Mouse (Mus musculus): ENCODE results near the gene Gtpbp3. TPM values are rescaled to one million over a fixed set of nuclear protein-coding genes. Genes with fewer than 3 reads are reported as not detected.
A peak's percentile ranks its signal among the peaks of the same experiment; 100 is the strongest.
"Not testable (repeated sequence)": the region's sequence is repeated elsewhere in the genome, so short reads cannot be mapped to it uniquely, and the experiment has no call there.

Gtpbp3 gene
- total RNA-seq, 2 experiments from 2014 or later: 15.8 to 20.2 TPM

DNA sequence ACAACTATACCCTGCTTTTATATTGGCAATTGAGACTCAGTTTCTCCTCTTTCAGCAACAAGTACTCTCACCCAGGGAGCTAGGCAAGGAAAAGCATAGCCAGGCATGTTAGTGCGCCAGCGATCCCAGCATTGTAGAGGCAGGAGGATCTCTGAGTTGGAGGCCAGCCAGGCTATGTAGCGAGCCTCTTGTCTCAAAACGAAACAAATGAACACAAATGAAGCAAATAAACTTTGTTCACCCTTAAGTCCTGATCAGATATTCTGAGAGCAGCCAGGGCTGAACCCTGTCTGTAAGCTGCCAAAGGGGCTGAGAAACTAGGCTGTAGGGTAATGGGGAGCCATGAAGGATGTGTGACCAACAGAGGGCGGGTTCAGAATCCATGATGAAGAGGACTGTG lies 7.9 kb downstream of the Gtpbp3 start:
- intact Hi-C loops (cut with DNase I): loop anchor here (1.0 kb wide), 1 partner anchor 25 kb away; no protein-coding TSS in a partner anchor
- peak in 1 of 2 experiments; percentile 31 for DNase-seq

DNA sequence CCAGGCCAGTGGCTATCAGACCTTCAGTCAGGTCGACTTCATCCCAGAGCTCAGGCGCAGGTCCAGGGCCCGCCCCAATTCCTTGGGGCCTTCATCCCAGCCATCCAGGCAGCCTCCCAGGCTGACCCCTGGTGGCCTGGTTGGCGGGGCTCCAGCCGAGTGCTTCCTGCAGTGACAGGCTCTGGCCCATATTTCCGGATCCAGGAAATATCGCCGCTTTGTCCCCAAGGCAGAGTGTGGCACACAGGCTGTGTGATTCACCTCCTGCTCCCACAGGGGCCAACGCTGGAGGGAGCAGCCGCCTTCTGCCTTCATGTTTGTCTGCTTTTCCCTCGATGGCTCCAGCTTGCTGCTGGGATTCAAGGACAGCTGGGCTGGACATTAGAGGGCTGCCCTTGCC lies 8.6 kb downstream of the Gtpbp3 start:
- intact Hi-C loops (cut with DNase I): no loop called here
- DNase-seq: peak; percentile 91 to 93

DNA sequence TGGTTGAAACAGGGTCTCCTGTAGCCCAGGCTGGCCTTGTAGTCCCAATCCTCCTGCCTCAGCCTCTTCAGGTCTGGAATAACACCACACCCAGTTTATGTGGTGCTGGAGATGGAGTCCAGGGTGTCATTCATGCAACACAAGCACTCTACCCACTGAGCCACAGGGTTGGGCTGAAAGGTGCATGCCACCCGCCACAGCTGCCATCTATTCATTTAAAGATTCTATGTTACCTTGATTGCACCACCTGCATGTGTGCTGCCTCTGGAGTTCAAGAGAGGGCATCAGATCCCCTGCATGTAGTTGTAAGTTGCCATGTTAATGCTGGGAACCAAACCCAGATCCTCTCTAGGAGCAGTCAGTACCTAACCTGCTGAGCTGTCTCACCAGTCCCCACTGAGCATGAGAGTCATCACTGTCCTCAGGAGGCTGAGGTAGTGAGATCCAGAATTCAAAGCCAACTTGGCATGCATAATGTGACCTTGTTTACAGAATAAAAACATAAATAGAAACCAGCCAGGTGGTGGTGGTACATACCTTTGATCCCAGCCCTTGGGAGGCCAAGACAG lies 9.3 kb downstream of the Gtpbp3 start:
- intact Hi-C loops (cut with DNase I): no loop called here

DNA sequence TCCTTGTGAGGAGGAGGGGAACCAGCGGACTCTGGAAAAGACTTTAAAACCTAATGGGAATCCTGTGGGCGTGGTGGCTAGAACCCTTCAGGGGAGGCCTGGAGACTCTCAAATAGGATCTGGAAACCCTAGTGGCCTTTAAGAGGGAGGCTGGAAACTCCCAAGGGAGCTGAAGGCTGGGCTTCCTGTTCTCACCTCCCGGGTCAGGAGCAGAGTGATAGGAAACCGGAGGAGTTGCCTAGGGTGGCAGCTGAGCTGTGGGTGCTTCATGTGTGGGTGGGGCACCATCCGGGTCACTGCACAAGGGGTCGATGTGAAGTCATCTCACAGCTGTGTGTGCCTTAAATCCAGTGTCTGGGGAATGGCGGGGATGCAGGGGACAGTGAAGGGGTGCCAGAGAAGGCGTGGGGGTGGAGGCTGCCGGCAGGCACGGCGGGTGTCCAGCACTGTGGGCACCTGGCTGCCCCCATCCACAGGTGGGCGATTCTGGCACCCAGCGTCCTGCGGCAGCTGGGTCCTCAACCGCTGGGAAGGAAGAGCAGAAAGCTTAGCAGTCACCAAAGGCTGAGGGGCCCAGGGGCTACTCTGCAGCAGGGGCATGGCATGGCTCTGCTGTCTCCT lies 10.1 kb downstream of the Gtpbp3 start:
- peak; percentile 44 to 49 for DNase-seq
- intact Hi-C loops (cut with DNase I): no loop called here

More for the DNA sequence above, 9.3 kb downstream of the Gtpbp3 start:
- no peak for DNase-seq

DNA sequence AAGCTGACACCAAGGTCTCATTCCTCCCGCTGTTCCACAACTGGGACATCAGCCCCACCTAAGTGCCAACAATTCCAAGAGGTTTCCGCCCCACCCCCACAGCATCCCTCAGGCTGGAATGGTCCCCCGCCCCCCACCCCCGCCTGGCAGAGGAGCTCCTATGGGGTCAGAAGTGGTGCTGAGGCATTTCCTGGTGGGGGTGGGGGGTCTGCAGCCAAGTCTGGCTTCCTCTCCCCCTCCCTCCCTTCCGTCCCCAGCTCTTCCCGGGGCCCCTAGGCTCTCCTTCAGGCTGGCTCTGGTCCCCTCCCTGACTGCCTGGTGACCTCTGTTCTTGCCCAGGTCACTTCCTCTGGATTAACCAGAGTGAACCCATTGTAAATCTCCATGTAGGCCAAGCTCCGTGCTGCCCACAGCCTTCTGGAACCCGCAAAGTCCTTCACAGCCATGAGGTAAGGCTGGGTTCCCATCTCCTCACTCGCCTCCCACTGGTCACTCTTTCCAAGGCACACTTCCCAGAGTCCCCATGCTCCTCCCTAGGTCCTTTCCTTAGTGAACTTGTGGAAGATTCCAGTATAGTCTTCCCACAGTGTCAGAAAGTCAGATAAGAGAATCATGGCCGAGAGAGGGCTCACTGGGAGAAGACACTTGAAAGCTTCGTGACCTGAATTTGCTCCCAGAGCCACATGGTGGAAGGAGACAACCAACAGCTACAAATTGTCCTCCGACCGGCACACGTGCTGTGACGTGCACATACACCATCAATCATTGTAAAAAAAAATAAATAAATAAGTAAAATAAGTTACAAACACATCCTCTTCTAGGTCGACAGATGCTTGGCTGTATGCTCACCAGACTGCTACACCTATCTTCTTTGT lies 11.2 kb downstream of the Gtpbp3 start:
- peak in 1 of 2 experiments; percentile 12 for DNase-seq
- intact Hi-C loops (cut with DNase I): no loop called here

DNA sequence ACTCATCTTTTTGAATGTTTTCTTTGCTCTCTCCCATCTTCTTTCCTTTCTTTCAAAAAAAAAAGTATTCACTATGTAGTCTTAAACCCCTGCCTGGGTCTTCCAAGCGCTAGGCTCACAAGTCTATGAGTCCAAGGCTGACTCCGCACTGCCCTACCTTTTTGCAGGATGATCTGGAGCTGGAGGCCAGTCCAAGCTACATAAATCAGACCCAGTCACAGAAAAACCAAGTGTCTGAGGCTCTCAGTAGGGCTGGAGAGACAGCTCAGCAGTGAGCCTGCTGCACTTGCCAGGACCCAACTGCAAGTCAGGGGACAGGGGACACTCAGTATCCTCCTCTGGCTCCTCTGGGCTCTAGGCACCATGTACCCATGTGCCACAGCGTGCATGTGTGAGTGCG lies 16.4 kb downstream of the Gtpbp3 start:
- intact Hi-C loops (cut with DNase I): no loop called here
- DNase-seq: no peak

DNA sequence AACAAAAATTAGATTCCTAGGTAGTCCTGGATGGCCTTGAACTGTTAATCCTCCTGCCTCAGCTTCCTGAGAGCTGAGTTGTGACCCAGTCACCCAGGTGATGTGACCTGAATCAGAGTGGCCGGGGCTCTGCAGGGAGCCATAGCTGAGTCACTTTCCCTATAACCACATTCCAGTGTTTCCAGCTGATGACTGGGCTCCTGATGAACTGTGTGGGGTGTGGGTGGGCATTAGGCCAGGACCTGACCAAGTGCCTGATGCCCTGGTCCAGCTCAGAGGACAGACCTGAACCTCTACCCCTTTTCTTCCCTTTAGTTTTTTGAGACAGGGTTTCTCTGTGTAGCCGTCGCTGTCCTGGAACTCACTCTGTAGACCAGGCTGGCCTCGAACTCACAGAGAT lies 17.4 kb downstream of the Gtpbp3 start:
- no peak for DNase-seq
- intact Hi-C loops (cut with DNase I): no loop called here

DNA sequence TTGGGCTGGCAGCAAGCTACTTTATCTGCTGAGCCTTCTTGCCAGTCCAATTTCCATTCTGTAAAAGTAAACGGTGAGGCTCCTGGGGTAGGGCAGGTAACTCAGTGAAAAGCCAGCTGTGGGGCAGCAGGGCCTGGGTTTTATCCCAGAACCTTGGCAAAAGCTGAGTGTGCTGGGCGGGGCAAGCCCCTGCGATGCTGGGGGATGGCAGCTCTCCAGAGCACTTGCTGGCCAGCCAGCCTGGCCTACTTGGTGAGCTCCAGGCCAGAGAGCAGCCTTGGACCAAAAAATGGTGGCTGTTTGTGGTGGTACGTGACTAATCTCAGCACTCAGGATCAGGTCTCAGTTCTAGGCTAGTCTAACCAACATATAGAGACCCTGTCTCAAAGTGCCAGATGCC lies 18.1 kb downstream of the Gtpbp3 start:
- DNase-seq: peak in 1 of 2 experiments; percentile 68
- intact Hi-C loops (cut with DNase I): no loop called here

DNA sequence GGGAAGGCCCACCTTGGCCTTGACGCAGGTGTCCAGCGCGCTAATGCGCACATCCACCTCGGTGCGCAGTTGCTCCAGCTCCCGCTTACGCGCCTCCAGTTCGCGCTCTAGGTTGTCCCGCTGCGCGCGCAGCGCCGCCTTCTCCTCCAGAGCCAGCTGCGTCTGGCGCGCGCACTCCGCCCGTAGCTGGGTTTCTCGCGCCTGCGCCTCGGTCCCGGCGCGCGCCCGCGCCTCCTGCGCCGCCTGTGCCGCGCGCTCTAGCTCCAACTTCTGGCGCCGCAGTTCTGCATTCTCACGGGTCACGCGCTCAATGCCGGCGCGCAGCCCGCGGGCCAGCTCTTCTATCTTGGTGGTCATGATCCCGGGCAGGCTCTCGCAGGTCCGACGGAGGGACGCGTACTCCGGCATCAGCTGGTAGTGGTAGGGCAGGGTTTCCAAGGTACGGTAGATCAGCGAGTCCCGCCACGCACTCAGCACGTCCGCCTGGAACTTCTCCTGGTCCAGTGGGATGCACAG lies 19.7 kb downstream of the Gtpbp3 start:
- peak; percentile 74 to 76 for DNase-seq
- intact Hi-C loops (cut with DNase I): no loop called here

DNA sequence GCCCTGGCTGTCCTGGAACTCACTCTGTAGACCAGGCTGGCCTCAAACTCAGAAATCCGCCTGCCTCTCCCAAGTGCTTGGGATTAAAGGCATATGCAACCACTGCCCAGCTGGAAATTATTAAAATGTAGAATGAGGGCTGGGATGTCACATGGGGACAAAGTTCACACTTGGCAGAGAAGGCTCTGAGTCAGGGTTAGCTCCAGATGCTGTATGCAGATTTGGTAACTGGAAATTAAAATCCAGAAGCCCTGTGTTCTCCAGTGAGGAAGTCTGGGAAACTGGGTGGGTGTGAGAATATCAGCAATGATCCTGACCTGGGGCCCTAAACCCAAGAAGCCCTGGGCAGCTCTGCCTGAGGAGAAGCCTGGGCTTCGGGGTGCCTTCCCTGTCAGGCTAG lies 21.4 kb downstream of the Gtpbp3 start:
- DNase-seq: no peak
- intact Hi-C loops (cut with DNase I): no loop called here

DNA sequence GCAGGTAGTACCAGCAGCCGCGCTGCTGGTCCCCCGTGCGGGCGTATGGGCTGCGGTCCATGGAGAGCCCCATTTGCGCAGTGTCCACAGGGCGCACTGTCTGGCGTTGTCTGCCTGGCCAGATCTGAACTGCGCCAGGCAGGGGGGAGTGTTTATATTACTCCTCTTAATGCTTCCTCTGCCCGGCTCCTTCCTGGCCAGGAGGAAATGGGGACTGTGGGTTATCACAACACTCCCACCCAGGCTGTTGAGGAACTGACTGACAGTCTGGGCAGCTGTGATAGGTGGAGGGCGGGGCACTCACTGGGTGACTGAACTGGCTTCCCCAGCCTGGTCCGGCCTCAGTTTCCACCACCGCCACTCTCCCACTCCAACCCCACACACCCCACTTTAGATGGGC lies 23.7 kb downstream of the Gtpbp3 start, which contains the start of gene Plvap:
TSS of gene Plvap (minus strand) at position 109 of the 400 bp plus-strand sequence.
- DNase-seq: no peak
- intact Hi-C loops (cut with DNase I): no loop called here

DNA sequence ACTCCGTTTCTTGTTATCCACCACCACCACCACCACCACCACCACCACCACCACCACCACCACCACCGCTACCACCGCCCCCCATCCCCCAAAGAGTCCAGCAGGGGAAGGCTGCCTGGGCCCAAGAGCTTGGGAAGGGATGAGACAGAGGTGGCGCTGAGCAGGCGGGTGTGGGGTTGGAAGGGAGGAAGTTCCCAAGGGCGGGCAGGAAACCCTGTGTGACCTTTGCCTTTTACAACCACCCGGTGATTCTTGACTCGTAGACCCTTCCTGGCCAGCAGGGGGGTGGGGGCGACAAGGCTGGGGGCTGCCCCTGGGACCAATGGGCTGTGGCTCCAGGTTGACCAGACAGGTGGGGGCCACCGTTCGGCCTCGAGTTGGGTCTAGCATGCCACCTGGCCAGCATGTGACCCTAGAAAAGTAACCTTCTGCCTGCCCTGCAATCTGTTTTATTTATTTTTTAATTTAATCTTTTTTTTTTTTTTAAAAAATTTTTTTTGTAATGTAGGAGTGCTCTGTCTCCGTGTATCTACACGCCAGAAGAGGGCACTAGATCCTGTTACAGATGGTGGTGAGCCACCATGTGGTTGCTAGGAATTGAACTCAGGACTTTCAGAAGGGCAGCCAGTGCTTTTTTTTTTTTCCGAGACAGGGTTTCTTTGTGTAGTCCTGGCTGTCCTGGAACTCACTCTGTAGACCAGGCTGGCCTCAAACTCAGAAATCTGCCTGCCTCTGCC lies 25.3 kb downstream of the Gtpbp3 start:
- no peak for DNase-seq
- intact Hi-C loops (cut with DNase I): no loop called here

DNA sequence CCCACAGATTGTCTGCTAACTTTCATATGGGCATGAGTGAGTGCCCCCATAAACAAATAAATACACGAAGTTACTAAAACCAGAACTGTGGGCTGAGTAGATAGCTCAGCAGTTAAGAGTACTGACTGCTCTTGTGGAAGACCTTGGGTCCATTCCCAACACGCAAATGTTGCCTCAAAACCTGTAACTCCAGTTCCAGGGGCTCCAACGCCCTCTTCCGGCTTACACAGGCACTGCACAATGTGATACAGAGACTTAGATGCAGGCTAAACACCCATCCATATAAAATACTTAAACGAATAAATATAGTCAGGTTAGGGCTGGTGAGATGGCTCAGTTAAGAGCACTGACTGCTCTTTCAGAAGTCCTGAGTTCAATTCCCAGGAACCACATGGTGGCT lies 27.1 kb downstream of the Gtpbp3 start:
- intact Hi-C loops (cut with DNase I): no loop called here
- no peak for DNase-seq

DNA sequence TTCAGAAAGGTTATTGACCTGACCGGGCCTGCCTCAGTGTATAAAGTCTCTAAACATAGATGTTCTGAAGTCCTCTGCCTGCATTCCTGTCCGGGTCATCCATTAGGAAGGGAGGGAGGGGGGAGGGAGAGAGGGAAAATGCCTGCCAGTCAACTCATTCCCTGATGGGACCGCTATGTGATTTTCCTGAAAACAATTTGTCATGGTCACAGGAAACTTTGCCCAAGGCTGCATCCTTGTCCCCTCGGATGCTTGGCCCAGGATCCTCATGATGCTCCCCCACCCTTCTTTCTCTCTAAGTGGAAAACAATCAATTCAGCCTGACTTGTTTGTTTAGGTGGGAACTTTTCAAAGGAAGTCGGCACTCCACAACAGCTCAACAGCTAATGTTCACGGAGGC lies 28.9 kb downstream of the Gtpbp3 start:
- intact Hi-C loops (cut with DNase I): no loop called here
- DNase-seq: no peak

DNA sequence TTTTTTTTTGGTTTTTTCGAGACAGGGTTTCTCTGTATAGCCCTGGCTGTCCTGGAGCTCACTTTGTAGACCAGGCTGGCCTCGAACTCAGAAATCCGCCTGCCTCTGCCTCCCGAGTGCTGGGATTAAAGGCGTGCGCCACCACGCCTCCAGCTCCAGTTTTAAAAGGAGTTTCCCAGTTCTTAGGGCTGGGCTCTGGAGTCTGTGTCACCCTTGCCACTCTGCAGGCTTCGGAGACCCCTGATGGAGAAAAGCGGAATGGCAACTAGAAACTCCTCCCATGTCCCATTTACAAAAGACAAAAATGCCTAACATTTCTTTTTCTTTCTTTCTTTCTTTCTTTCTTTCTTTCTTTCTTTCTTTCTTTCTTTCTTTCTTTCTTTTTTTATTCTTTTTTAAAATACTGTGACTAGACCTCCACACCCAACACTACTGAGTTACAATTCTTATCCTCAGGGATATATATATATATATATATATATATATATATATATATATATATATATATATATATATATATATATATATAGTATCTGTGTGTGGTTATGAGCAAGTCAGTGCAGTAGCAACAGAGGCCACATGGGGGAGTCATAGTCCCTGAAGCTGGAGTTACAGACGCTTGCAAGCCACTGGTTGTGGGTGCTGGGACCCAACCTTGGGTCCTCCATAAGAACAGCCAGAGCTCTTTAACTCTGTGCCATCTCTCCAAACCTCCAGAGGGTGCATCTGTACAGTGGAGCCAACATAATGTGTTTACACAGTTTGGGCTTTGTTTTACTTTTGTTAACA lies 31.3 kb downstream of the Gtpbp3 start:
- DNase-seq: peak; percentile 61 to 76
- intact Hi-C loops (cut with DNase I): not testable (repeated sequence)

DNA sequence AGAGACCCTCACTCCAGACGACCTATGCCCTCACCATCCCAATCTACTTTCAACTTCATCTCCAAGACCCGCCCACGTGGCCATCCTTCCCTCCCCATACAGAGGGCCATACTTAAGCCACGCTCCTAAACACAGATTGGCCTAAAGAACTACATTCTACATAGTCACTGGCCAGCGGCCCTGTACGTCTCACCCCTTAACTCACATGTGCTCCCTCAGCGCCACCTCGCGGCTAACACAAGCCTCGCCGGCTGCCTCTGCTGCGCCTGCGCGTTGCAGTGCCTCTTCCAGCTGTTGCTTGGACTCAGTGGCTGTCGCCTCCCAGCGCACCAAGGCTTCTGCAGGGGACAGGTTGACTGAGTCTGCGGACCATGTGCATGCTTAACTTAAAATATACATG lies 33.7 kb downstream of the Gtpbp3 start:
- DNase-seq: peak; percentile 98 to 99
- intact Hi-C loops (cut with DNase I): loop anchor here (1.0 kb wide), 2 partner anchors 26 to 80 kb away; no protein-coding TSS in a partner anchor

DNA sequence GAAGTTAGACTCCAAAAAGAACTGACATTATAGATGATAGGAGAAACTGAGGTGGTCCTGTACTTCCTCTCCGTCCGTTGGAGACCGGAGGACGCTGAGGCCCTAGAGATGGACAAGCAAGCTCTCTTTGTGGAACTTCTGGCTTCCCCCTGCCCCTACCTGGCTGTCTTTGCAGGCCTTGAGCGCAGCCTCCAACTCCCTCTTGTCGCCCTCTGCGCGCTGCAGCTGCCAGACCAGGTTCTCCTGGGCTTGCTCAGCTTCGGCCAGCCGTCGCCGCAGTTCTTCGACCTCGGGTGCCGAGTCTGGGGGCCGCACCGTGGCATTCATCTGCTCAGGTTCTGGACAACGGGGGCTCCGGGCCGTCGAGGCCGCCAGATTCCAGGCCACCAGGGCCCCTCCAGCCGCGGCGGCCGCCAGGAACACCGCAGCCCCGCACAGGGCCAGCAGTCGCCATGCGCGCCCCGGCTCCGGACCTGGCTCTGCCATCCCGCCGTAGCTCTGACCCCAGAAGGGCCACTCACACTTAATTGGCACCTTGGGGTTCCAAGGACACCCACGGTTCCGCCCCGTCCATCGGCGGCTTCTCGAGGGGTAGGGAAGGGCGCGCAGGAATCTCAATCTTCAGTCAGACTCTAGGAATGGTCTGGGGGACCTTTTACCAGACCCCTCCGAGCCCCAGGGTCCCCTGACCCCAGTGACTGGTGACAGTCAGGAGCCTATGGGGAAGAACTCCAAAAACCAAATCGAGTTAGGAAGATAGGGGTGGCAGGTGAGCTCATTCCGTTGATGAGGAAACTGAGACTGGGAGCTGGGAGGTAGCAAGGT lies 37.5 kb downstream of the Gtpbp3 start, which contains the start of gene Ccdc194:
TSS of gene Ccdc194 (minus strand) at position 486 of the 825 bp plus-strand sequence.
- DNase-seq: no peak
- intact Hi-C loops (cut with DNase I): no loop called here

DNA sequence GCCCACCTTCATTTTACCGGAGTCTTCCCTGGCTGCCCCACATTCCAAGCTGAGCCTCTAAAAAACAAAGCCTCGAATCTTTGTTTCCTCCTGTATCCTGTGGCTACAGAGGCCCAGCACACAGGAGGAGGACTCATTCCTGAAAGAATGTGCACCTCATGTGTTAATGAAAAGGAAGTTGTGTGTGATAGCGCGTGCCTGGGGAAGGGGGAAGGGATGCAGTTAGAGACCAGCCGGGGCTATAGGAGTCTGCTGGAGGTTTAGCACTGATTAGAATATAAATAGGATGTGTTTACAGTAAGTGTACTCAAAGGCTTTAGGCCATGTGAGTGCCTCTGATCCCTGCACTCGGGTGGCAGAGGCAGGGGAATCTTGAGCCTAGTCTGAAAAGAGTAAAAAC lies 38.4 kb downstream of the Gtpbp3 start:
- no peak for DNase-seq
- intact Hi-C loops (cut with DNase I): no loop called here
